Mouse (Mus musculus) heart, postnatal 36 days (tissue): ENCODE data around the gene Hoxd9. TPM values are rescaled to one million over a fixed set of nuclear protein-coding genes. Genes with fewer than 3 reads are reported as not detected.

ENCODE experiments used
- DNase-seq, 2 experiments: peaks; one replicate each; pipeline ENCODE4 v3.0.0; 2021 to 2022
- intact Hi-C: fragments of 180-260 bp; cut with DNase I; formaldehyde crosslinking; loops from one replicate; pipeline ENCODE4 v1.15.1; 2025
- total RNA-seq, 2 experiments: library from RNA; stranded (reverse); gene quantifications; 2 replicates each; pipeline ENCODE4 v1.2.3; 2021

The Hoxd9 gene
- total RNA-seq, 2 experiments from 2014 or later: 0.36 to 0.41 TPM

DNA sequence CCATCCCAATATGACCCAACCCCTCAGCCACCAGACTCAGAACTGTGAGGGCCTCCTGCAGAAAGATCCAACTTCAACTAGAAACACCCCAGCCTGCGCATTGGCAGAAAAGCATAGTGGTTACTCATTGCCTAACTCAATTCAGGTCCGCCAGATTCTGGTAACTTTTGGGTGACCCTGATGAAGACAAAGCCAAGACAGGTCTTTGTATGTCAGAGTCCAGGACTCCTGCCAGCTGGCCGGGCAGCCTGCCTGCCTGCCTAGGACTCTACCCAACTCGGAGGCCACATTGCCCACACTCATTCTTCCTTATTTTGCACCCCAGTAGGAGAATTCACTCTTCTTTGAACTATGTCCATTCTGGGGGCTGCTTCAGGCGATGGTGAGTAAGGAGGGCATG lies 29.0 kb downstream of the Hoxd9 start, which contains the start of gene Gm28230:
Gene Gm28230 (plus strand): TSS at position 178 of the 400 bp plus-strand sequence.
- intact Hi-C loops: no loop called here

DNA sequence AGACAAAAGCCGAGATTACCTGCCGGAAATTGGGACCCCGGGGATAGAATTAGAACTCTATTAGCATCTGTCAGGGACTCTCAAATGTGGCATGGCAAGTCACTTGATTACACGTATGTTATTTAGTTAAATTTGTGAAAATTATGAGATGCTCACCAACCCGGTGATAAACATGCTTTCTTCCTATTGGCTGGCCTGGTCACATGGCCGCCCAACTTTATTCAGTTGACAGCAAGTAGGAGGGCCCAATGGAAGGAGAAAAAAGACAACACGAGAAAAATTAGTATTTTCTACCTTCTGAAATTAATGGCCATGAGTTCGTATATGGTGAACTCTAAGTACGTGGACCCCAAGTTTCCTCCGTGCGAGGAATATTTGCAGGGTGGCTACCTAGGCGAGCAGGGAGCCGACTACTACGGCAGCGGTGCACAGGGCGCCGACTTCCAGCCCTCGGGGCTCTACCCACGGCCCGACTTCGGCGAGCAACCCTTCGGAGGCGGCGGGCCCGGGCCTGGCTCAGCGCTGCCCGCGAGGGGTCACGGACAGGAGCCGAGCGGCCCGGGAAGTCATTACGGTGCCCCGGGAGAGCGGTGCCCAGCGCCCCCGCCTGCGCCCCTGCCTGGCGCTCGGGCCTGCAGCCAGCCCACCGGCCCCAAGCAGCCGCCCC lies 29.6 kb downstream of the Hoxd9 start:
- DNase-seq: no peak

More for the DNA sequence above, 29.0 kb downstream of the Hoxd9 start, which contains the start of gene Gm28230:
- DNase-seq: no peak

DNA sequence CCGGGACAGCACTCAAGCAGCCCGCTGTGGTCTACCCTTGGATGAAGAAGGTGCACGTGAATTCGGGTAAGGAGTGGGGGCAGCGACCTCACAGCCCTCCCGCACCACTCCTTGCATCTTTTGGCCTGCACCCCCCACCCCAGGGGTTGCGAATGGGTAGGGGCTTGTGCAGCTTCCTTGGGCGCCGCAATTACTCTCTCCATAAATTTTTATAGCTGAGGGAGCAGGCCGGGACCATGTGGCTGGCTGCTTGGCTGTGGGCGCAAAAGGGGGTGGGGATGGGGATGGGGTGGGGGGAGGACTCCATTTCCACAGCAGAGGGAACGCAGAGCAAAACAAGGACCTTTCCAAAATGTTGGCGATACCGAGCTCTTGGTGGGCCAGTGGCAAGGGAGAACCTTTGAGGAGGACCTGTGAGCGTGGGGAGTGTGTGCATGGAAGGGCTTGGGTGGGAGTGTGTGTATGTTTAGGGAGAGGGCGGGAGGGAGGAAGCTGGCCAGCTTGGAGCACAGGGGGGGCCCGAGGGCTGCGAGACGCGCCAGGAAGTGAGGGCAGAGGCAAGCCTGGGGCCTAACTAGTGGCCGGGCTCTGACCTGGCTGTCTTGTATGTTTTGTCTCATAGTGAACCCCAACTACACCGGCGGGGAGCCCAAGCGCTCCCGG lies 30.2 kb downstream of the Hoxd9 start:
- DNase-seq: no peak
- intact Hi-C loops: no loop called here

More for the DNA sequence above, 29.6 kb downstream of the Hoxd9 start:
- intact Hi-C loops: no loop called here

DNA sequence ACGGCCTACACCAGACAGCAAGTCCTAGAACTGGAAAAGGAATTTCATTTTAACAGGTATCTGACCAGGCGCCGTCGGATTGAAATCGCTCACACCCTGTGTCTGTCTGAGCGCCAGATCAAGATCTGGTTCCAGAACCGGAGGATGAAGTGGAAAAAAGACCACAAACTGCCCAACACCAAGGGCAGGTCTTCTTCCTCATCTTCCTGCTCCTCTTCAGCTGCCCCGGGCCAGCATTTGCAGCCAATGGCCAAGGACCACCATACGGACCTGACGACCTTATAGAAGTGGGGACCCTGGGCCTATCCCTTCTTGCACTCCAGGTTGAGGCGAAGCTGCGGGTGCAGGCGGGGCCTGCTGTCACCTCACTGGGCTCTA lies 30.8 kb downstream of the Hoxd9 start:
- intact Hi-C loops: no loop called here
- DNase-seq: no peak

DNA sequence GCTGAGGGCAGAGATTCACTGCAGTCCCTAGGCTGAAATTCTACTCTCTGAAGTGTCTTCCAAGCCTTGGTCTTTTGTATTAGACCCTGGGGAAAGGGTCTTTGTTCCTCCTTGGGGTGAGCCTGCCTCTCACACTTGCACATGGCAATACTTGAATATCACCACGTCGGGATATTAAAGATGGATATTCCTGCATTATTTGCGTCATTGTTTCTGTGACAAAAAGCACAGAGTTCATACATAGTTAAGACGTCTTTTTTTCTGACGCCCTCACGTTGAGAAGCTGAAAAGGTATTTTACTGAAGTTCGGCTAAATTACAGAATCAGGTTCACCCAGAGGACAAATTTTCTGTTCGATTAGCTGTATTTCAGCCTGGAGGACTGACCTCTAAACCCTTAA lies 32.8 kb downstream of the Hoxd9 start:
- intact Hi-C loops: no loop called here

DNA sequence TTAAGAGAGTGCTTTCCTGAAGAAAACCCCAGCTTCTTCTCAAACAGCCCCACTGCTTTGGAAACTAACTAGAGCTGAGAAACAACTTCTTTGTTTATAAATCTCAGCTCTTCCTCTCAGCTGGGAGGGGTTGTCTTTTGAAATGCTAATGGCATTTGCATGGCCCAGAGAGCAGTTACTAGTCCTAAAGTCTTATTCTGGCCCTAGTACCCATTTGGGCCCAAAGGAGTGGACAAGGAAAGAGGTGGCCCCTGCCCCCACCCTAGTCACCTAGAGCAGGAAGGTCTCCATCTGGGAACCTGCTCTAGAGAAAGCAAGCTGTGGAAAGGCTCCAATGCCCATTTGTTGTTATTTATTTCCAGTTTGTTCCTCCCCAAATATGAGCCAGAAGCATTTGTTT lies 33.5 kb downstream of the Hoxd9 start:
- no peak for DNase-seq
- intact Hi-C loops: no loop called here

More for the DNA sequence above, 32.8 kb downstream of the Hoxd9 start:
- DNase-seq: no peak

DNA sequence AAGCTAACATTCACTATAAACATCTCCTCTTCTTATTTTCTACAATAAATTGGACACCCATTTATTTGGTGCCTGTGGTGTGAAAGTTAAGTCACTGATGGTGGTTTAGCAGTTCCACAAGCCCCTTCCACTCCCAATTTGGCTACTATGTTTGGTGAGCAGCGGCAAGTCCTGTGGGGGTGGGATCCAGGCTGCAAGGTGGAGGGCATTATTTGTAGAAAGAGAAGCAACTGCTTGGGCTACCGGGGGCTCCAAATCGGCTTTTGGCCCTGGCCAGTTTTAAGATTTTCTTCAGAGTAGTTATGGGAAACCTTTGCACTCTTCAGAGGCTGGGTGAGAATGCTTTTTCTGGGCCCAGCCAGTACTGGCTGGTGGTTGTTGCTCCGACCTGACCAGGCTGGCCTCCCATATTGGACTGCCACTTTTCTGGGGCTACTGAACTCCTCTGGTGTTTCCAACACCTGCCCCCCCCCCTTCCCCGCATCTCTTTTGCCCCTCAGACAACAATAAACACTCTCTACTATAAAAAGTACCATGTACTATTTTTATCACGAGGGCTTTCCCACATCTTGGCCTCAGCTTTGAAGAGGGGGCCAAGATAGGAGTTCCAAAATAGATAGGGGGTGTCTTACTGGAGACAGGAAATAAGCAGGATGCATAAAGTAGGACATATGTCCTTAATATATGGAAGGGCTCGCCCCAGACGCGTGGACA lies 34.4 kb downstream of the Hoxd9 start:
- DNase-seq: no peak
- intact Hi-C loops: no loop called here

DNA sequence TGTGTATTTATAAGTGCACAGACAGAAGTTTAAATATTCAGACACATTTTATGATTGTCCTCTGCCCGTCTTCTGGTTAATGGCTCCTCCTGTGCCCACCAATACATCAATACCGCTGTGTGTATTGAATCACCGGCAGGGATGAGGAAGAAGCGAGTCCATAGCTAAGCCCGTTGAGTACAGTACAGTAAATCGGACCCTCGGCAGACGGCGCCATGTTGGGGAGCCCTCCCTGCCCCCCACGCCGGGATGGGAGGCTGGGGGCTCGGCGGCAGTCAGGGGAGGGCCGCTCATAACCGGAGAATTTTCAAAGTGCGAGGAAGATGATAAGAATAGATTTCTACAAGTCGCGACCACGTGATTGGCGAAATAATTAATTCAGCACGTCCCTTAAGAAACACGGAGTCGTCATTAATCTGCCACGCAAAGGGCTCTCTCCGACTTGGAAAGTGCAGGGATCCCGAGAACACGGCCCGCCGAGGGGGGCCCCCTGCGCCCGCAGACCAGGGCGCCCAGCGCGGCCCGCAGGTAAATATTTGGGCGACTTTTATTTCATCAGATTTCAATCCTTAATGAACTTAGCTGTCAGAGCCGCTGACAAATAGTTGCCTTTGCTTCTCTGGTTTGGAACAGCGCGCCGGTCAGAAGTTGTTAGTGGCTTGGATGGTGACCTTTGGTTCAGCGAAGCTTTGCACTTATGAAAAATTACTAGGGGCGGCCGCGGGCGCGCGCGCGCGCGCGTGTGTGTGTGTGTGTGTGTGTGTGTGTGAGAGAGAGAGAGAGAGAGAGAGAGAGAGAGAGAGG lies 35.2 kb downstream of the Hoxd9 start:
- intact Hi-C loops: no loop called here
- DNase-seq: no peak

DNA sequence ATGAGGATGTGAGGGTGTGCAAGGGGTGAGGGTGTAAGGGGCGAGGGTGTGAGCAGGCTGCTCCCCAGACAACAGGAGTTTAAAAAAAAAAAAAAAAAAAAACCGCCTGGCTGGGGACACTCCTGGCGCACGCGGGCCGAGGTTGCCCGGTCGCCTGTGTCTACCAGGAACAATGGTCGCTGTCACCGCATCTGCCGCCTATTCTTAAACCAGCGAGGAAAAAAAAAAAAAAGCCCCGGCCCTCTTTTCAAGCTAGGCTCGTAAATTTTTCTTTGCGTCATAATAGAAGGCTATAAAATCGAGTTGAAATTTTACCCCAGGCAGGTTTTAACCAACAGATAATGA lies 35.8 kb downstream of the Hoxd9 start:
- intact Hi-C loops: no loop called here
- DNase-seq: no peak

DNA sequence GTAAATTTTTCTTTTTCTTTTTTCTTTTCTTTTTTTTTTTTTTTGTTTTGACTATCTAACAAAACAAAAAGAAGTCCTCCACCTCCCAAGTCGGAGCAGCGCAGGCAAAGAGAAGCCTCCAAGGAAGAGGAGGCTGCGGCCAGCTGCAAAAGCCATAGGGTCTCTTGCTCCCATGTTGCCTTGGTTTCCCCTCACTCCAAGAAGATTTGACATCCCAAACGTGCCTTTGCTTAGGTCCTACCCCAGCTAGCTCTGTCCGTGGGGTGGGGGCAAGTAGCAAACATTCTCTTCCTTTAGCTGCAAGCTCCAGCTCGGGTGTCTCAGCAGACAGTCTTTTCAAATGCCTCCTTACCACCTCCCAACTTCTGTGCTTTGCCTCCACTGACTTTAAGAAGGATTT lies 36.2 kb downstream of the Hoxd9 start:
- DNase-seq: no peak
- intact Hi-C loops: no loop called here

DNA sequence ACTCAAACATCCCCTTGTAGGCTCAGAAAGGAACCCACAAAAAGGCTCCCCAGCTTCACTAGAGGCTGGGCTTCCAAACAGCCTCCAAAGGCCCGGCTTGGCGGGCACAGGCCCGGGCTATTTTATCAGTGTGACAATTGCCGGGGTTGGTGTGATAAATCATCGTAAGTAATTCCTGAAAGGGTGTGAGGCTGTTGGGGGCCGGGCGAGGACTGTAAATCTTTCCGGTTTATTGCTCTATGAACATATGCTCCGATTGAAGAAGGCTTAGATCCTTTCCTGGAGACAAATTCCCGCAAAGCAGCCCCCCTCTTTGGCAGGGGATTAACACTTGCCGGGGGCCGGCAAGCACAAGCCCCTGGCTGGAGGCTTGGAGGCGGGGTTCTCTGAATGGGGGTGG lies 36.9 kb downstream of the Hoxd9 start:
- no peak for DNase-seq
- intact Hi-C loops: no loop called here

DNA sequence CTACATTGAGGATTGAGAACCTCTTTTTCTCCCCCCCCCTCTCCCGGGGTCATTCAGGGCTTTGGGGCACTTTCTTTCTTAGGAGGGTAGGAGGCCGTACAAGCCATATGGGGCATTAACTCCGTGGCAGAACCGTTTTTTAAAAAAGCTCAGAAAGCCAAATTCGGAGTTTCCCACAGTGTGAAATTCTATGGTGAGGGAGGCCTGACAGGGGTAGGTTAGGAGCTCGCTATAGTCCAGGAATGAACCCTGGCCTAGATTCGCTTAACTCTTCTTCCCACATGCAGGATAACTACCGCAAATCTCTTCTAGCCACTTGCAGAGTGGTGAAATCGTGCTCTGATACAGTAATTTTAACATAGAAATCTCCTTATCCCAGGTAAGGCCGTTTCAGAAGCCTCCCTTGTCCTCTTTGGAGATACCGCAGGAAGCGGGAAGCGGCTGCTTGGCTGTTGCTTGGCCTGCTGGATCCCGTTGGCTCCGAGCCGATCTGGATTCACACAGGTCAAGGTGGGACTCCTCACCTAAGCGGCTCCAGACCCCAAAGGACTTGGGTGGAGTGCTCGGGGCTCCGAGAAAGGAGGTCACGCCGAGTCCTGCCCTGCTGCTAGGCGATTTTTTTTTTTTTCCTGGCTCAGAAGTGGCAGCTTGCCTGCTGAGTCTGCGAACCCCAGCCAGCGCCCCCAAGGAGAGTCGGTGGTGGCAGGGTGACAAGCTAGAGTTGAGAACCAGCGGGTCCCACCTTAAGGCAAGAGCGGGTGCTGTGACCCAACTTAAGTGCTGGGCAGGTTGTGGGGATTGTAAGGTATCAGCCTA lies 37.7 kb downstream of the Hoxd9 start:
- DNase-seq: no peak
- intact Hi-C loops: loop anchor here (5.0 kb wide), 1 partner anchor 83 kb away; no protein-coding TSS in a partner anchor

DNA sequence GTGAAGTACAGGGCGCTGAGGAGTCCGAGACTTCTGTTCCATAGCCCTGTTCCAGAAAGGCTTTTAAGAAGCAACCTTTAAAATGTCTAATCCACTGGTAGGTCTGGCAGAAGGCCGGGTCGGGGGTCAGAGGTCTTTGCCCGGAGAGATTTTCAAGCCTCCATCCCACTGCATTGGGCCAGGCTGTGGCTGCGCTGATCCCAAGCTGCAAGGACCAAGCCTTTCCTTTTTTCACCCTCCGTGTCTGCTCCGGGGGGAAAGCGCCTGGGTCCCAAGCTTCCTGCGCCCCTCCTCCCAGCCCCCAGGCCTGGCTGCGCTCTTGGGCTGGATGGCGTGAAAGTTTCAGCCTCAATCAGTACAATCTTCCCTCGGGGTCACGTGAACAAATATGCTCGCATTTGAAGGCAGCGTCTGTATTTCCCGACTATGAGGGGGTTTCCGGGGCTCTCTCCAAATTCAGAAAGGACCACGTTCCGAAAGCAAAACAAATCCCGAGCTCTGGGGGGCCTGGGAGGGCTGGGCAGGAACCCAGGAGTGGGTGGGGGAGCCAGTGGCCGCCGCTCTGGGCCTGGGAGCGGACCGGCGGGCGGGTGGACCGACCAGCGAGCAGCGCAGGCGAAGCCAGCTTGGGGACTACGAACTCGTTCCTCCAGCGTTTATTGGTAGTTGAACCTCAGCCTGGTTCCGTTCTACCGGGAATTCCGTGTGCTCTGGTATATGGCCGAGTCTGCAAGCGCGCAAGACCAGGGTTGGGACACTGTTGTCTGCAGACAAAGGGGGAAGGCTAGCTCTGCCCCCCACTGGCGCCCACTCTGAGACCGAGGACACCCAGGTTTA lies 38.5 kb downstream of the Hoxd9 start:
- no peak for DNase-seq
- intact Hi-C loops: loop anchor here (5.0 kb wide), 1 partner anchor 84 kb away; no protein-coding TSS in a partner anchor

DNA sequence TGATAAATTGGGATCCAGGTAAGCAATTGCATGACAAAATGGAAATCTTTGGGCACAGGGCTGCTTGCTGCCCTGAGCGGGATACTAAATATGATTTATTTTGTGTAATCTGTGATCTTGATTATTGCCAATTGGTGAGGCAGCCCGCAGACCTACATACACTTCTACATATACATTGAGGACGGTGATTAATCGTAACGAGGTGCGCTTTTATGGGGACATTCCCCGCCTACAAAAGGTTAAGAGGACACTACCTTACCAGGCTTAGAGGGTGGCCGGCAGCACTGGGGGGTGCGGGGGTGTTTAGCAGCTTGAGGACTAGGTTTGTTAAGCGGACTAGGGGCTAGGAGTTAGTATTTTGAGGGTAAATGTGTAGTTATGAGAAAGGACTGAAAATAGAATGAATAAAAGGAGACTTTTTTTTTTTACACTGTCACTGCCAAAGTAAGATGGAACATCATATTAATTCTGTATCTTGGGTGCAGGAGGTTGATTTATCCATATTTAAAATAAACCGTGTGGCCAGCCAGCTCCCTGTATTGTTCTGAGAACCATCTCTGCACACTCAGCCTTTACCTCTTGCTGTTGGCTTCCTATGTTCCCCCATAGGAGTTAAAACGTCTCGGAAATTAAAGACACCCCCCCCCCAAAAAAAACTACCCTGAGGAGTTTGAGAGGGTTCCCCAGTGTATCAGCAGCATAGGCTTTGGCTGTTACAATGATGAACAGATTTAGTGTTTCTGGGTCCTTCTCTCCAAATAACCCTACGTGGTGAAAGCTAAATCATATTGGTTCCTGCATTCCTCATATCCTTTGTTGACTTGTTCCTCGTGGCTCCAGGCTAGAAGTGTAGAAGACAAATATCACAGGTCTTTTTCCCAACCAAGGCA lies 39.4 kb downstream of the Hoxd9 start:
- DNase-seq: no peak
- intact Hi-C loops: loop anchor here (5.0 kb wide), 1 partner anchor 85 kb away; no protein-coding TSS in a partner anchor

DNA sequence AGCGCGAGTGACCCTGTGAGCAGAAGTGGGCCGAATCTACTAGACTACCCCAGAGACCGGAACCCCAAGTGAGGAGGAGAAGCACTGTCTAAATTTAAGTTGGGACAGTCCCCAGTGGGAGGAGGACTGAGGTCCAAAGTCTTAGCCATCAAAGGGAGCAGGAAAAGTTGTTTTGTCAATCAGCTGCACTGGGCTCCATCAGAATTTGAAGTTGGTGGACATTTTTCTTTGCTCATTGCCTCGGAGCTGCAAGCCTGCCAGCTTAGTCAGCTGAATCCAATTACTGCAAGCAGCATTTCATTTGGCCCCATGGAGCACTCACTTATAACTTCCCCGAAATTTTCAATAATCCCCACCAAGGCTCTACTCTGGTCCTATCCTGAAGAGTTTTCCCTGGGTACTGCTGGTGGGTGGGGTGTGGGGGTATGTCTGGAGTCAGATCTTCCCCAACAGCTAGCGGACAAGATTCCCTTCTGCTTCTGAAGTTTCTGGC lies 40.1 kb downstream of the Hoxd9 start:
- intact Hi-C loops: loop anchor here (5.0 kb wide), 1 partner anchor 85 kb away; no protein-coding TSS in a partner anchor
- no peak for DNase-seq

DNA sequence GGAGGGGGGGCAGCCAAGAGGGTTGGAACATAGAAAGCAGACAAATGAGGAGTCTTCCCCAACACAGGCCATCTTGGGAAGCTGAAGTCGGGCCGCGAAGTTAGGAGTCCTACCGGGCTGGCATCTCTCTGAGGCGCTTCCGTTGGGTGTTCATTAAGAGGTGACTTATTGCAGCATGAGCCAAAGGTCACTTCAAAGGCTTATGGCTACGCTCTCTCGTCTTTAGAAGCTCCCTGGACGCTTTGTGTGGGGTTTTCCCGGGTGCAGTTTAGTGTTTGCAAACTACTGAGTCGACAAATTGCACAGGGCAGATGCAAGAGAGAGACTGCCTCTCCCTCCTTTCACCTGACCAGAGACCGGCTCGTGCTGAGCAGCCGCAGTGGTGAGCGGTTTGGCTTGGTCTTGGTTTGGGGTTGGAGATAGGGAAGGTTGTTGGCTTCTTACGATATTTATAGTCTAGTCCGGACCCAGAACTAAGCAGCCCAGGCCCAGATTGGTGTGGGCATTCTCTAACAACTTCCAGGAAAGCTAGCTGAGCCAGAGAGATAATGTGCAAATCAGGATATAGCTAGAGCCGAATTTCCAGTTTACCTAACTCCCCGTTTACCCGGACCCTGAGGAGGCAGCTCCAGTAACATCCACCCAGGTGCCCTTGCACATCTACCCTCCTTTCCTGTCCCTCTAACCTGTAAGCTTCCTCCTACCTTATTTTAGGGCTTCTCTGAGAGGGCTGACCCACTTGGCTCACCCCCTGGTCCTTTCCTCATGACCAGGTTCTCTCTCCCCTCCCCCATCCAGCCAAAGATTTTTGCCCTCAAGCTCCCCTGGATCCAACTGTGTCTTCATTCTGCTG lies 41.3 kb downstream of the Hoxd9 start:
- DNase-seq: no peak
- intact Hi-C loops: loop anchor here (5.0 kb wide), 1 partner anchor 87 kb away; no protein-coding TSS in a partner anchor

DNA sequence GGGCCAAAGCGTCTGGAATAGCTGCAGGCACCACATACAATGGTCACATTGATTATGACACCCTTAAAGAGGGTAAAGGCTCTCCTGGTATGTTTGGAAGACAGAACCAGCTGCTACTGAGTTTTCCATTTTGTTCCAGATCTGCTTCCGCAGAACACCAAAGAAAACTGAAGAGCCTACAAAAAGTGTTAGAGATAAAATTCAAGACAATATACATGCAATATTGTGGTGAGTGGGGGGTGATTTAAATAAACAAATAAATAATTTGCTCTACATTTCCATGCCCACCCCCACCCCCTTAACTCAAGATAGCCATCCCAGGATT lies 41.9 kb downstream of the Hoxd9 start:
- intact Hi-C loops: loop anchor here (5.0 kb wide), 1 partner anchor 87 kb away; no protein-coding TSS in a partner anchor
- no peak for DNase-seq
